Mouse (Mus musculus): ENCODE measurements at regions not wholly inside any gene's neighbourhood (a gene's known extent, or its start where the extent isn't known, plus 50 kb on each side); places are given as distances from the start of the nearest gene placed in this dataset.

- H3K27ac ChIP-seq (ENCODE audit: low read depth, low read length): no peak overlapping the region
- DNase-seq (ENCODE audit: low spot score, missing footprints) (no peak), ATAC-seq (ENCODE audit: low FRiP score) (no peak)
- no peak overlapping the region for H3K4me3 ChIP-seq (ENCODE audit: low read depth, low read length)
- no peaks in the 10 kb centered on the region for H3K4me1 ChIP-seq (ENCODE audit: control insufficient read depth, insufficient read depth, low read length)
- no peak overlapping the region for H3K9ac ChIP-seq (ENCODE audit: low read length)
- no peaks in the 10 kb centered on the region for H3K27me3 ChIP-seq (ENCODE audit: control insufficient read depth, insufficient read depth, low read length)
- H3K4me2 ChIP-seq: no peak overlapping the region
- no peaks in the 10 kb centered on the region for H3K9me3 ChIP-seq (ENCODE audit: control insufficient read depth, low read length)
- no peaks in the 10 kb centered on the region for H3K36me3 ChIP-seq (ENCODE audit: control insufficient read depth, insufficient read depth, low read length)
- WGBS: 83% methylated on average over 4 of the region's 4 CpGs
Observed at GRCm38 (mm10) chr1:44957125-44957524, 354.2 kb upstream of the Col3a1 start.

GRCm38 (mm10) chr1:44987171-44987570, 324.2 kb upstream of the Col3a1 start:
- no peak overlapping the region for H3K9ac ChIP-seq (ENCODE audit: low read length)
- H3K4me3 ChIP-seq (ENCODE audit: low read depth, low read length): no peak overlapping the region
- no peaks in the 10 kb centered on the region for H3K36me3 ChIP-seq (ENCODE audit: control insufficient read depth, insufficient read depth, low read length)
- H3K9me3 ChIP-seq (ENCODE audit: control insufficient read depth, low read length): no peaks in the 10 kb centered on the region
- H3K4me1 ChIP-seq (ENCODE audit: control insufficient read depth, insufficient read depth, low read length): no peaks in the 10 kb centered on the region
- DNase-seq (ENCODE audit: low spot score, missing footprints) (no peak), ATAC-seq (ENCODE audit: low FRiP score) (no peak)
- 76% methylated on average over 3 of the region's 3 CpGs for WGBS
- no peak overlapping the region for H3K27ac ChIP-seq (ENCODE audit: low read depth, low read length)
- H3K4me2 ChIP-seq: no peak overlapping the region
- H3K27me3 ChIP-seq (ENCODE audit: control insufficient read depth, insufficient read depth, low read length): no peaks in the 10 kb centered on the region

- no peaks in the 10 kb centered on the region for H3K4me1 ChIP-seq (ENCODE audit: control insufficient read depth, insufficient read depth, low read length)
- H3K9ac ChIP-seq (ENCODE audit: low read length): no peak overlapping the region
- H3K27me3 ChIP-seq (ENCODE audit: control insufficient read depth, insufficient read depth, low read length): no peaks in the 10 kb centered on the region
- H3K4me2 ChIP-seq: no peak overlapping the region
- H3K27ac ChIP-seq (ENCODE audit: low read depth, low read length): no peak overlapping the region
- DNase-seq (ENCODE audit: low spot score, missing footprints) (no peak), ATAC-seq (ENCODE audit: low FRiP score) (no peak)
- H3K36me3 ChIP-seq (ENCODE audit: control insufficient read depth, insufficient read depth, low read length): no peaks in the 10 kb centered on the region
- no peak overlapping the region for H3K4me3 ChIP-seq (ENCODE audit: low read depth, low read length)
- H3K9me3 ChIP-seq (ENCODE audit: control insufficient read depth, low read length): no peaks in the 10 kb centered on the region
Observed at GRCm38 (mm10) chr1:45020516-45020915, 290.8 kb upstream of the Col3a1 start.

GRCm38 (mm10) chr1:45021234-45021633, 290.1 kb upstream of the Col3a1 start:
- DNase-seq (ENCODE audit: low spot score, missing footprints) (peak; percentile 84), ATAC-seq (ENCODE audit: low FRiP score) (no peak)
- no peak overlapping the region for H3K9ac ChIP-seq (ENCODE audit: low read length)

GRCm38 (mm10) chr1:45022146-45022841, 289.0 kb upstream of the Col3a1 start:
- Histone ChIP-seq H3K27ac (ENCODE audit: low read depth, low read length) (no peak overlapping the region), H3K9ac (ENCODE audit: low read length) (no peak overlapping the region), H3K4me3 (ENCODE audit: low read depth, low read length) (no peak overlapping the region), H3K4me1 (ENCODE audit: control insufficient read depth, insufficient read depth, low read length) (no peaks in the 10 kb centered on the region), H3K36me3 (ENCODE audit: control insufficient read depth, insufficient read depth, low read length) (no peaks in the 10 kb centered on the region), H3K27me3 (ENCODE audit: control insufficient read depth, insufficient read depth, low read length) (no peaks in the 10 kb centered on the region), H3K9me3 (ENCODE audit: control insufficient read depth, low read length) (no peaks in the 10 kb centered on the region), H3K4me2 (no peak overlapping the region)
- ATAC-seq (ENCODE audit: low FRiP score) (no peak), DNase-seq (ENCODE audit: low spot score, missing footprints) (no peak)
- WGBS: 76% methylated on average over 1 of the region's 1 CpGs

More at GRCm38 (mm10) chr1:45021234-45021633, 290.1 kb upstream of the Col3a1 start:
- no peak overlapping the region for H3K4me3 ChIP-seq (ENCODE audit: low read depth, low read length)
- no peaks in the 10 kb centered on the region for H3K36me3 ChIP-seq (ENCODE audit: control insufficient read depth, insufficient read depth, low read length)
- H3K27ac ChIP-seq (ENCODE audit: low read depth, low read length): no peak overlapping the region
- no peak overlapping the region for H3K4me2 ChIP-seq
- no peaks in the 10 kb centered on the region for H3K4me1 ChIP-seq (ENCODE audit: control insufficient read depth, insufficient read depth, low read length)
- H3K9me3 ChIP-seq (ENCODE audit: control insufficient read depth, low read length): no peaks in the 10 kb centered on the region
- H3K27me3 ChIP-seq (ENCODE audit: control insufficient read depth, insufficient read depth, low read length): no peaks in the 10 kb centered on the region
- 63% methylated on average over 2 of the region's 2 CpGs for WGBS

GRCm38 (mm10) chr1:45023336-45023735, 288.0 kb upstream of the Col3a1 start:
- no peak for ATAC-seq (ENCODE audit: low FRiP score)
- WGBS: 87% methylated on average over 3 of the region's 3 CpGs

GRCm38 (mm10) chr1:45031436-45032027, 279.8 kb upstream of the Col3a1 start:
- ATAC-seq (ENCODE audit: low FRiP score) (no peak), DNase-seq (ENCODE audit: low spot score, missing footprints) (peak; percentile 70)
- no peak overlapping the region for H3K27ac ChIP-seq (ENCODE audit: low read depth, low read length)
- 67% methylated on average over 4 of the region's 4 CpGs for WGBS
- H3K4me3 ChIP-seq (ENCODE audit: low read depth, low read length): no peak overlapping the region
- H3K9me3 ChIP-seq (ENCODE audit: control insufficient read depth, low read length): no peaks in the 10 kb centered on the region
- H3K4me1 ChIP-seq (ENCODE audit: control insufficient read depth, insufficient read depth, low read length): no peaks in the 10 kb centered on the region
- no peaks in the 10 kb centered on the region for H3K36me3 ChIP-seq (ENCODE audit: control insufficient read depth, insufficient read depth, low read length)
- no peak overlapping the region for H3K4me2 ChIP-seq
- no peak overlapping the region for H3K9ac ChIP-seq (ENCODE audit: low read length)
- no peaks in the 10 kb centered on the region for H3K27me3 ChIP-seq (ENCODE audit: control insufficient read depth, insufficient read depth, low read length)

More at GRCm38 (mm10) chr1:45023336-45023735, 288.0 kb upstream of the Col3a1 start:
- Histone ChIP-seq H3K27me3 (ENCODE audit: control insufficient read depth, insufficient read depth, low read length) (no peaks in the 10 kb centered on the region), H3K36me3 (ENCODE audit: control insufficient read depth, insufficient read depth, low read length) (no peaks in the 10 kb centered on the region), H3K4me1 (ENCODE audit: control insufficient read depth, insufficient read depth, low read length) (no peaks in the 10 kb centered on the region), H3K9me3 (ENCODE audit: control insufficient read depth, low read length) (no peaks in the 10 kb centered on the region), H3K27ac (ENCODE audit: low read depth, low read length) (no peak overlapping the region), H3K9ac (ENCODE audit: low read length) (no peak overlapping the region), H3K4me3 (ENCODE audit: low read depth, low read length) (no peak overlapping the region), H3K4me2 (no peak overlapping the region)
- DNase-seq (ENCODE audit: low spot score, missing footprints): no peak

GRCm38 (mm10) chr1:45033343-45033742, 278.0 kb upstream of the Col3a1 start:
- no peaks in the 10 kb centered on the region for H3K9me3 ChIP-seq (ENCODE audit: control insufficient read depth, low read length)
- H3K27me3 ChIP-seq (ENCODE audit: control insufficient read depth, insufficient read depth, low read length): no peaks in the 10 kb centered on the region
- H3K36me3 ChIP-seq (ENCODE audit: control insufficient read depth, insufficient read depth, low read length): no peaks in the 10 kb centered on the region
- 84% methylated on average over 7 of the region's 7 CpGs for whole genome bisulfite sequencing
- no peak for ATAC-seq (ENCODE audit: low FRiP score)
- no peaks in the 10 kb centered on the region for H3K4me1 ChIP-seq (ENCODE audit: control insufficient read depth, insufficient read depth, low read length)
- no peak overlapping the region for H3K4me2 ChIP-seq
- H3K4me3 ChIP-seq (ENCODE audit: low read depth, low read length): no peak overlapping the region
- no peak overlapping the region for H3K9ac ChIP-seq (ENCODE audit: low read length)
- peak; percentile 69 for DNase-seq (ENCODE audit: low spot score, missing footprints)
- H3K27ac ChIP-seq (ENCODE audit: low read depth, low read length): no peak overlapping the region

- H3K36me3 ChIP-seq (ENCODE audit: control insufficient read depth, insufficient read depth, low read length): no peaks in the 10 kb centered on the region
- DNase-seq (ENCODE audit: low spot score, missing footprints) (no peak), ATAC-seq (ENCODE audit: low FRiP score) (no peak)
- no peak overlapping the region for H3K4me2 ChIP-seq
- no peak overlapping the region for H3K9ac ChIP-seq (ENCODE audit: low read length)
- H3K4me3 ChIP-seq (ENCODE audit: low read depth, low read length): no peak overlapping the region
- H3K27ac ChIP-seq (ENCODE audit: low read depth, low read length): no peak overlapping the region
- no peaks in the 10 kb centered on the region for H3K27me3 ChIP-seq (ENCODE audit: control insufficient read depth, insufficient read depth, low read length)
- 93% methylated on average over 1 of the region's 1 CpGs for WGBS
- no peaks in the 10 kb centered on the region for H3K4me1 ChIP-seq (ENCODE audit: control insufficient read depth, insufficient read depth, low read length)
- H3K9me3 ChIP-seq (ENCODE audit: control insufficient read depth, low read length): no peaks in the 10 kb centered on the region
Observed at GRCm38 (mm10) chr1:45041328-45041727, 270.0 kb upstream of the Col3a1 start.

All from midbrain, embryonic 11.5 days (tissue).